Mouse (Mus musculus) G1E (cell line): ENCODE data around the gene Lin7c. TPM values are rescaled to one million over a fixed set of nuclear protein-coding genes. Genes with fewer than 3 reads are reported as not detected.

Experiments used
- ATAC-seq: 2 replicates; pipeline ENCODE4 v1.8.0; 2016; ENCODE audit warnings: mild to moderate bottlenecking; ENCODE audit not compliant: insufficient number of reproducible peaks, poor library complexity, low FRiP score, severe bottlenecking; ENCODE audit errors: extremely low read depth
- DNase-seq: peaks from one replicate; pipeline ENCODE4 v3.0.0; 2012; ENCODE audit warnings: low spot score
- H3K27me3 ChIP-seq: 2 replicates; pipeline ENCODE4 v1.6.1; 2012; ENCODE audit warnings: mild to moderate bottlenecking, low read length, inconsistent platforms; ENCODE audit not compliant: insufficient read depth
- H3K36me3 ChIP-seq: replicated peaks from 2 replicates; pipeline ENCODE3; 2012; ENCODE audit warnings: mild to moderate bottlenecking, inconsistent platforms
- H3K4me1 ChIP-seq: 2 replicates; pipeline ENCODE4 v1.6.1; 2012; ENCODE audit warnings: low read depth, low read length, inconsistent platforms, mixed read lengths; ENCODE audit not compliant: insufficient read depth
- H3K4me3 ChIP-seq: 2 replicates; pipeline ENCODE4 v1.5.1; 2012; ENCODE audit warnings: low read depth, mild to moderate bottlenecking, inconsistent platforms, low read length, moderate library complexity, mixed read lengths
- H3K9me3 ChIP-seq: replicated peaks from 2 replicates; pipeline ENCODE4 v1.6.1; 2012; ENCODE audit warnings: inconsistent platforms
- CTCF ChIP-seq: IDR thresholded peaks from 2 replicates; pipeline ENCODE4 v1.5.1; 2012; ENCODE audit warnings: low read depth, low read length, inconsistent platforms, mixed read lengths
- GATA1 ChIP-seq: IDR thresholded peaks from 2 replicates; pipeline ENCODE4 v1.6.1; 2012; ENCODE audit warnings: borderline replicate concordance, low read length, inconsistent platforms, mixed read lengths
- GATA2 ChIP-seq: IDR thresholded peaks from 2 replicates; pipeline ENCODE4 v1.6.1; 2012; ENCODE audit warnings: low read depth, low read length, inconsistent platforms, borderline replicate concordance
- POLR2AphosphoS5 ChIP-seq: IDR thresholded peaks from 2 replicates; pipeline ENCODE4 v1.6.1; 2012; ENCODE audit warnings: low read depth, low read length, inconsistent platforms; ENCODE audit not compliant: insufficient replicate concordance
- TAL1 ChIP-seq: conservative IDR thresholded peaks from 2 replicates; pipeline ENCODE4 v1.6.1; 2012; ENCODE audit warnings: low read depth, low read length, inconsistent platforms, mixed read lengths
- polyA plus RNA-seq: library from polyadenylated mRNA; stranded (reverse); fragments of >175 nt; gene quantifications from 2 replicates; pipeline ENCODE4 v1.2.3, GENCODE M21; 2012
- total RNA-seq, 2 experiments: library from RNA; stranded (forward) in 1 of 2; stranded (reverse) in 1 of 2; fragments of 200-1000 nt in 1 of 2; fragments of >200 nt in 1 of 2; fragmentation: Nextera tagmentation in 1 of 2; gene quantifications; 2 replicates each; pipeline ENCODE4 v1.2.3; 2014 to 2017

Gene Lin7c
- total and polyA plus RNA-seq, 3 experiments: 4.6 to 110 (median 99.3) TPM

DNA sequence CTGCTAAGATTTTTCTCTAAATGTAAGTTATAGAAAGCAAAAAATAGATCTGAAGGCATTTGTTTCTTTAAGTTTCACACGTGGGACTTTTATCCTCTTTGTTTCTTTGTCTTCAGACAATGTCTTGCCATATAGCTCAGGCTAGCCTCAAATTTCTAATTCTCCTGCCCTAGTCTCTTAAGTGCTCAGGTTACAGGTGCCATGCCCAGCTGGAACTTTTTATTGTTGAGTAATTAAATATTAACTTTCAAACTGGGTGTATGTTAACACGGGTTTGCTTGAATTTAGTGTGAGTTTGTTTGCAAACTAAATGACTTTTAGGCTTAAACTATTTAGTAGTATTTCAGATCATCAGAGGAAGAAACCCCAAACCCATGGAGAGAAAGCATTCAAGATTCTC lies 9.5 kb upstream of the Lin7c start:
- no peak for ATAC-seq
- Histone ChIP-seq H3K36me3 (no peaks in the 10 kb centered on the region), H3K4me1 (no peaks in the 10 kb centered on the region), H3K4me3 (no peak overlapping the region), H3K27me3 (peaks cover 10% of the 10 kb centered on the region), H3K9me3 (no peaks in the 10 kb centered on the region)
- no peak for DNase-seq
- TF ChIP-seq POLR2AphosphoS5 (no peak), GATA1 (no peak), CTCF (no peak), TAL1 (no peak), GATA2 (no peak)

- ATAC-seq (no peak), DNase-seq (no peak)
- Histone ChIP-seq H3K36me3 (no peaks in the 10 kb centered on the region), H3K4me1 (no peaks in the 10 kb centered on the region), H3K27me3 (peaks cover 12% of the 10 kb centered on the region), H3K9me3 (no peaks in the 10 kb centered on the region), H3K4me3 (no peak overlapping the region)
- TF ChIP-seq CTCF: no peak
- no peak for TF ChIP-seq POLR2AphosphoS5
- TF ChIP-seq GATA1: no peak
- TF ChIP-seq GATA2: no peak
- no peak for TF ChIP-seq TAL1
Observed at GRCm38 (mm10) chr2:109881625-109882024, 9.0 kb upstream of the Lin7c start.

DNA sequence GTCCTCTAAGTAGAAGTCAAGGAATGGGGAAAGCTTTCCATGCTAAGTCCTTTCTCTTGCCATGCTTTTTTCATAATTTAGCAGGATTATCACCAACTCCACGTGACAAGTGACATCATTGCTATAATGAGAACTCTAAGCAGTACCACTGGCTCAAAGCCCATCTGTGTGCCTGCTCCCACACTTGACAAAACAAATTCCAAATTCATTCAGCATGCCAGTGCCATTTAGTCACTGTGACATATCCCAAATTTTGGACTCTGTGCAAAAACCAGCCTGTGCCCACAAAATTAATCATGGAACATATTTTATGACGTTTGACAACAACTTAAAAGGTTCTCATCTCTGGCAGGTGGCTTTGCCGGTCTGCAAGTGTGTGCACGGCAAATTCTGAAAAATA lies 6.5 kb upstream of the Lin7c start:
- H3K4me3 ChIP-seq: no peak overlapping the region
- H3K9me3 ChIP-seq: no peaks in the 10 kb centered on the region
- H3K27me3 ChIP-seq: peaks cover 13% of the 10 kb centered on the region
- DNase-seq (no peak), ATAC-seq (no peak)
- peaks cover 3% of the 10 kb centered on the region for H3K36me3 ChIP-seq
- TF ChIP-seq POLR2AphosphoS5 (no peak), GATA2 (no peak), TAL1 (no peak), CTCF (no peak), GATA1 (no peak)
- H3K4me1 ChIP-seq: no peaks in the 10 kb centered on the region

DNA sequence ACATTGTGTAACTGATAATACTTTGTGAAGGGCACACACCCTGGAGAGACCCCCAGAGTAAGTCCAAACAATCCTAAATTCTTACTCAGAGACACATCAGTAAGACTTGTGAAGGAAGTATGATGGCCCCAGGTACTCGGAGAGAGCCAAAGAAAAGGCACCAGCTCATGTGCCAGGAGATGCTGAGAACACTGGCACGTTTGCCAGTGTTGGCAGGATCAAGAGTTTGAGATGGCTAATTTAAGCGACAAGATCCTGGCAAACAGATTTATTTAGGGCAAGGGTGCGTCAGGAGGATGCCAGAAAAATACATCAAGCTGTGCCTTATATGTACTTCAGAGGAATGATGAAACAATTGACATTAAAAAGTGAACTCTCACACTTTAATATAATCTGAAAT lies 6.1 kb upstream of the Lin7c start:
- peaks cover 3% of the 10 kb centered on the region for H3K36me3 ChIP-seq
- TF ChIP-seq CTCF (no peak), GATA2 (no peak), POLR2AphosphoS5 (no peak), GATA1 (no peak), TAL1 (no peak)
- no peak overlapping the region for H3K4me3 ChIP-seq
- no peaks in the 10 kb centered on the region for H3K9me3 ChIP-seq
- DNase-seq (no peak), ATAC-seq (no peak)
- H3K4me1 ChIP-seq: no peaks in the 10 kb centered on the region
- peaks cover 13% of the 10 kb centered on the region for H3K27me3 ChIP-seq

GRCm38 (mm10) chr2:109890068-109890467 lies 585 bp upstream of the Lin7c start:
- peaks cover 22% of the 10 kb centered on the region for H3K4me1 ChIP-seq
- no peak for DNase-seq
- no peak for ATAC-seq

DNA sequence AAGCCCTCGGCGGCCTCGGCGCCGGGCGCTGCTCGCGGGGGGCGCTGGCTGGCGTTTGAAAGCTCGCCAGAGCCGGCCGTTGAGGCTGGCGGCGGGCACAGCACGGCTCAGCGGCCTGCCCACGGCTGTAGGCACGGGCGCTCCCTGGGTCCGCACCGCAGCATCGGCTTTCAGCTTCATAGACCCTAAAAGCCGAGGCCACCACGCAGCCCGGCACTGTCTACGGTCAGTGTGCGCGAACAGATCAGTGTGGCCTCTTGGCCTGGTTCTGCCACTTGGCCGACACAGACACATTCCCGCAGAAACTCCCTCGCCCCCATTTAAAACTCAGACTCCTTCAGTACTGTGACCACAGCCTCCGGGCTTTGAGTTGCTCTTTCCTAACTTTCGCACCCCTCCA lies 378 bp downstream of the Lin7c start:
- Histone ChIP-seq H3K4me1 (peaks cover 27% of the 10 kb centered on the region), H3K27me3 (peaks cover 4% of the 10 kb centered on the region; the same call in 1 of the 2 replicates), H3K4me3 (peak overlapping the region; percentile 90), H3K9me3 (no peaks in the 10 kb centered on the region), H3K36me3 (peaks cover 23% of the 10 kb centered on the region)
- ATAC-seq (no peak; the same call in 1 of the 2 replicates), DNase-seq (no peak)
- TF ChIP-seq CTCF (no peak), GATA1 (no peak), TAL1 (no peak), POLR2AphosphoS5 (no peak)

More at GRCm38 (mm10) chr2:109890068-109890467, 585 bp upstream of the Lin7c start:
- Histone ChIP-seq H3K27me3 (peaks cover 7% of the 10 kb centered on the region), H3K9me3 (no peaks in the 10 kb centered on the region), H3K36me3 (peaks cover 13% of the 10 kb centered on the region), H3K4me3 (peak overlapping the region; percentile 90)
- TF ChIP-seq GATA2 (no peak), POLR2AphosphoS5 (no peak), CTCF (no peak), TAL1 (no peak), GATA1 (no peak)

GRCm38 (mm10) chr2:109891471-109891870 lies 818 bp downstream of the Lin7c start:
- ATAC-seq: no peak
- no peaks in the 10 kb centered on the region for H3K9me3 ChIP-seq
- TF ChIP-seq GATA2 (no peak), POLR2AphosphoS5 (no peak), CTCF (no peak), TAL1 (no peak), GATA1 (no peak)
- H3K4me1 ChIP-seq: peaks cover 27% of the 10 kb centered on the region
- H3K36me3 ChIP-seq: peaks cover 27% of the 10 kb centered on the region
- H3K4me3 ChIP-seq: peak overlapping the region; percentile 90
- no peak for DNase-seq
- peaks cover 2% of the 10 kb centered on the region; the same call in 1 of the 2 replicates for H3K27me3 ChIP-seq
